Mouse (Mus musculus): ENCODE results near the gene Cdadc1.

- TF ChIP-seq CTCF (IDR thresholded peaks at IDR 0.05; ENCODE audit: low read depth) = no peak
- no peak for TF ChIP-seq EP300 (optimal IDR thresholded peaks at IDR 0.05)
Observed at GRCm38 (mm10) chr14:59537829-59538432, 59.8 kb downstream of the Cdadc1 start.

Measured in stomach, postnatal 0 days (tissue).